Mouse (Mus musculus) brain, embryonic 14.5 days (tissue): Measurements from ENCODE around the gene Cabp1. TPM values are rescaled to one million over a fixed set of nuclear protein-coding genes. Genes with fewer than 3 reads are reported as not detected.

Source experiments
- DNase-seq: peaks from one replicate; pipeline ENCODE4 v3.0.0-alpha.2; 2011; ENCODE audit warnings: low read depth
- CTCF ChIP-seq: fragments of 200-500 bp; IDR thresholded peaks from 2 replicates; pipeline ENCODE4 v1.5.1; 2012; ENCODE audit warnings: inconsistent platforms, mild to moderate bottlenecking, moderate library complexity, borderline replicate concordance; ENCODE audit not compliant: insufficient read depth, insufficient read length; ENCODE audit errors: extremely low read depth
- POLR2A ChIP-seq: fragments of 200-500 bp; IDR thresholded peaks from 2 replicates; pipeline ENCODE4 v1.6.1; 2012; ENCODE audit warnings: mild to moderate bottlenecking, inconsistent platforms, borderline replicate concordance; ENCODE audit not compliant: poor library complexity, insufficient read depth, insufficient read length, severe bottlenecking; ENCODE audit errors: extremely low read depth
- polyA plus RNA-seq: library from polyadenylated mRNA; depleted of rRNA; stranded (reverse); fragments of >200 nt; gene quantifications from 2 replicates; pipeline ENCODE4 v1.2.3, GENCODE M21; 2012

Cabp1 gene
- polyA plus RNA-seq, 1 experiment: 28.6 TPM

GRCm38 (mm10) chr5:115207244-115207643 is 13.1 kb upstream of the Cabp1 start:
- TF ChIP-seq CTCF (peak; percentile 19; the same call in 1 of the 2 replicates), POLR2A (no peak)
- DNase-seq: no peak

- TF ChIP-seq POLR2A (peak; percentile 29; the same call in 1 of the 2 replicates), CTCF (no peak)
- DNase-seq: peak; percentile 88
These were observed 10.6 kb upstream of the Cabp1 start for GRCm38 (mm10) chr5:115204562-115205311.

- peak; percentile 80 for DNase-seq
- TF ChIP-seq CTCF: no peak
These were observed 9.8 kb upstream of the Cabp1 start for GRCm38 (mm10) chr5:115203735-115204561.

- no peak for TF ChIP-seq POLR2A
- TF ChIP-seq CTCF: no peak
- peak; percentile 61 for DNase-seq
These were observed 543 bp upstream of the Cabp1 start for GRCm38 (mm10) chr5:115194626-115195221.

- no peak for TF ChIP-seq CTCF
- no peak for TF ChIP-seq POLR2A
- DNase-seq: peak; percentile 42
These were observed 955 bp downstream of the Cabp1 start for GRCm38 (mm10) chr5:115193226-115193625.

- no peak for DNase-seq
- TF ChIP-seq CTCF (no peak), POLR2A (no peak)
These were observed 1.4 kb downstream of the Cabp1 start for GRCm38 (mm10) chr5:115192828-115193195.

GRCm38 (mm10) chr5:115191880-115192827 is 2.0 kb downstream of the Cabp1 start:
- DNase-seq: peak; percentile 62

GRCm38 (mm10) chr5:115190081-115190480 is 4.1 kb downstream of the Cabp1 start:
- TF ChIP-seq POLR2A (no peak), CTCF (no peak)
- no peak for DNase-seq

More at GRCm38 (mm10) chr5:115191880-115192827, 2.0 kb downstream of the Cabp1 start:
- TF ChIP-seq POLR2A (no peak), CTCF (no peak)

- peak; percentile 52 for DNase-seq
- TF ChIP-seq CTCF (peak; percentile 81), POLR2A (no peak)
These were observed 5.4 kb downstream of the Cabp1 start for GRCm38 (mm10) chr5:115188824-115189223.

- TF ChIP-seq POLR2A: no peak
- TF ChIP-seq CTCF: peak; percentile 95
These were observed 6.7 kb downstream of the Cabp1 start for GRCm38 (mm10) chr5:115187188-115188131.

More at GRCm38 (mm10) chr5:115187188-115188131, 6.7 kb downstream of the Cabp1 start:
- peak; percentile 90 for DNase-seq
